Mouse (Mus musculus) ES-Bruce4 (cell line): ENCODE measurements around the gene Entpd5.

Experiments
- CTCF ChIP-seq: IDR thresholded peaks from one replicate; pipeline ENCODE4 v1.8.1; 2011; ENCODE audit warnings: low read depth, low read length
- POLR2A ChIP-seq: IDR thresholded peaks from one replicate; pipeline ENCODE4 v1.8.1; 2011; ENCODE audit warnings: low read length; ENCODE audit not compliant: insufficient read depth

- TF ChIP-seq POLR2A (no peak), CTCF (no peak)
Observed at GRCm38 (mm10) chr12:84364291-84364690, 44.5 kb downstream of the Entpd5 start.
